Mouse (Mus musculus): ENCODE measurements at regions not wholly inside any gene's neighbourhood (a gene's known extent, or its start where the extent isn't known, plus 50 kb on each side); places are given as distances from the start of the nearest gene placed in this dataset.

- TF ChIP-seq POLR2A (IDR thresholded peaks at IDR 0.05; ENCODE audit: low read depth, low read length) (no peak), CTCF (IDR thresholded peaks at IDR 0.05; ENCODE audit: borderline replicate concordance, insufficient read depth, low read length) (no peak)
These were observed 124.8 kb upstream of the Klf6 start for GRCm38 (mm10) chr13:5736472-5736871.
